Mouse (Mus musculus) C2C12 (cell line): ENCODE results near the gene Ercc4.

Experiments used
- CEBPB ChIP-seq: IDR thresholded peaks from one replicate; pipeline ENCODE4 v1.6.1; 2011; ENCODE audit warnings: low read depth, mild to moderate bottlenecking, control low read depth, moderate library complexity
- CTCF ChIP-seq: IDR thresholded peaks from one replicate; pipeline ENCODE4 v1.5.1; 2011; ENCODE audit not compliant: control insufficient read depth, insufficient read depth, insufficient read length
- FOSL1 ChIP-seq: IDR thresholded peaks from one replicate; pipeline ENCODE4 v1.8.0; 2011; ENCODE audit warnings: mild to moderate bottlenecking, low read length; ENCODE audit not compliant: poor library complexity, insufficient read depth, severe bottlenecking
- MAX ChIP-seq: IDR thresholded peaks from one replicate; pipeline ENCODE4 v1.6.1; 2011; ENCODE audit warnings: mild to moderate bottlenecking, control low read depth
- MYOD1 ChIP-seq: IDR thresholded peaks from one replicate; pipeline ENCODE4 v1.6.1; 2011; ENCODE audit warnings: low read depth; ENCODE audit not compliant: control insufficient read depth, insufficient read length
- USF1 ChIP-seq: IDR thresholded peaks from one replicate; pipeline ENCODE4 v1.6.1; 2011; ENCODE audit warnings: low read depth, mild to moderate bottlenecking, control low read depth, moderate library complexity

DNA sequence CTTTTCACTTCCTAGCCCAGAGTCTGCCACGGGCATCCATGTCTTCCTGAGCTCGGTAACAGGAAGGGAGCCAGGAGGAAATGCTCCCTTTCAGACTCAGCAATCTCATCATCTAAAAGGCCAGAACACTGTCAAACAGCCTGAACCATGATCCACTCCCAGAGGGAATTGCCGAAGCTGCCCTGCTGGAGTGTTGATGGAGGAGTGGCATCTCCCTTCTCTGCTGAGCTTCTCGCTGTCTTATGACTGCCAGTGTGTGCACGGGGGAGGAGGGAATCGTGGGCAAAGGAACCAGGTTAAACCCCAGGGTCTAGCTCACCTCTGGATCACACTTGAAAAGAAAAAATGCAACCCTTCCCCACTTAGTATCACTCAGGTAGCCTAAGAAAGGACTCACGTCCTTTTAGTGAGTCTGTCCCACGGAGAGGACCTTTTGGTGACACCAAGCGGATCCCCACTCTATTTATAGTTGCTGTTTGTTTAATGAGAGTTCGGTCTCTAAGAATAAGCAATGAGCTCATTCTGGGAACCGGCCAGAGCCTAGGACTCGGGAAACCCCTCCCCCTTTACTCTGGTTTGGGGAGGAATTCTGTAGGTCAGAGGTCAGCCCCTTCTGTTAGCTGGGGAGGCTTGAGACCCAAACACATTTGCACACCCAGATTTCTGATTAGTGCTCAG is 80.1 kb downstream of the Ercc4 start:
- TF ChIP-seq MYOD1 (no peak), USF1 (no peak), CTCF (no peak), MAX (no peak), FOSL1 (no peak), CEBPB (no peak)
